Mouse (Mus musculus): ENCODE data around the gene Auts2. TPM values are rescaled to one million over a fixed set of nuclear protein-coding genes. Genes with fewer than 3 reads are reported as not detected.

The Auts2 gene
- total RNA-seq (2012; rRNA removed) (not detected in 2 replicates), total RNA-seq (2014; rRNA removed) (not detected in 2 replicates), polyA plus RNA-seq (2012; ENCODE audit: insufficient read length, low read depth) (not detected in 2 replicates)

DNA sequence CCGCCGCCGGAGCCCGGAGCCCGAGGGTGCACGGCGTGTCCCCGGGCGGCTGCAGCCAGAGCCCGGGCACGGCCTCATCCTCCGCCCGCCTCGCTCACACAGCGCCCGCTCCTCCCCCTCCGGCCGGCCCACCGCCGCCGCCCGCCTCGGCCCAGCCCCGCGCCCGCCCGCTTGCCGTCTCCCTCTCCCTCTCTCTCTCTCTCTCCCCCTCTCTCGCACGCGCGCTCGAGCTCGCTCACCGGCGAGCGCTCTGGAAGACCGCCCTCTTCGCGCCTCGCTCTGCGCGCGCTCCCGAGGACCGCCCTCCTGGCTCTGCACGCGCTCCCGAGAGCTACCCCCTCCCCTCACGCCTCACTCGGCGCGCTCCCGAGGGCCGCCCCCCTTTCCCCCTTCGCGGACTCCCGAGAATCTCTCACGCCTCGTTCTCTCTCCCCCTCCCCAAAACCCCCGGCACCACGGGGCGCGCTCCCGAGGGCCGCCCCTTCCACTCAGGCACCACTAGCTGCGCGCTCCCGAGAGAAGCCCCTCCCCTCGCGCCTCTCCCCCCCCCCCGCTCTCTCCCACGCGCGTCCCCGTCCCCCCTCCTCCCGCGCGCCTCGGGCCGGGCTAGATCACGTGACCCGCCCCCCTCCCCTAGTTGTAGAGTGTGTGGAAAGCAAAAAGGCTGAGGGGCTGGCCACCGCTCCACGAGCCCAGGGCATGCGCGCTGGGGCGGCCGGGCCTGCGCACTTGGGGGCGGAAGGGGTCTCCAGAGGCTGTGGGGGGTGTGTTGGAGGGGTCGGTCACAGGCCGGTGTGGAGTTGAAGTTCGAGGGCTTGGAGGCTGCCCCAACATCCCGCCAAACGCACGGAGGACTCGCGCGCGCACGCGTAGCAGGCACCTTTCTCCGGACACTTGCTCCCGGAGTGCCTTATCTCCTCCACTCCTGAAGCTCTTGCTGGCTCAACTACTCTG, at the start of gene Auts2:
Gene Auts2, minus strand, starts transcription at position 227 of the 954 bp plus-strand sequence.
- no peak for TF ChIP-seq USF2 (conservative IDR thresholded peaks at IDR 0.05; ENCODE audit: low read depth, low read length)
- no peak for TF ChIP-seq POLR2A (IDR thresholded peaks at IDR 0.05; ENCODE audit: low read depth, low read length)
- no peak for TF ChIP-seq E2F4 (IDR thresholded peaks at IDR 0.05; ENCODE audit: insufficient replicate concordance, low read depth, low read length)
- no peak for TF ChIP-seq KAT2A (IDR thresholded peaks at IDR 0.05; ENCODE audit: insufficient replicate concordance, low read length)
- no peak for TF ChIP-seq TCF12 (IDR thresholded peaks at IDR 0.05; ENCODE audit: low read depth, low read length)
- no peak for TF ChIP-seq BHLHE40 (IDR thresholded peaks at IDR 0.05; ENCODE audit: low read depth, low read length)
- TF ChIP-seq JUN (IDR thresholded peaks at IDR 0.05; ENCODE audit: insufficient read depth, low read depth, low read length), result no peak
- no peak for TF ChIP-seq MAX (IDR thresholded peaks at IDR 0.05; ENCODE audit: low read length)
- TF ChIP-seq SIN3A (IDR thresholded peaks at IDR 0.05; ENCODE audit: low read length), result no peak
- TF ChIP-seq IRF4 (IDR thresholded peaks at IDR 0.05; ENCODE audit: low read depth, low read length), result no peak
- no peak for TF ChIP-seq NELFE (IDR thresholded peaks at IDR 0.05; ENCODE audit: low read depth, low read length)
- no peak for TF ChIP-seq EP300 (IDR thresholded peaks at IDR 0.05; ENCODE audit: low read length)
- no peak for DNase-seq (ENCODE audit: extremely low read depth)
- no peaks in the 10 kb centered on the region for H3K79me2 ChIP-seq (replicated peaks; ENCODE audit: control insufficient read depth, extremely low read depth, insufficient read depth, poor library complexity, severe bottlenecking)
- peaks cover 66% of the 10 kb centered on the region for H3K9me3 ChIP-seq (replicated peaks; ENCODE audit: low read length)
- no peak within 1 kb of the TSS for H3K9ac ChIP-seq (ENCODE audit: insufficient read depth, low read depth)
- in situ Hi-C loops (cut with MboI; ENCODE audit: low pct_ligation_motif_present, low pct_unique_long_range_greater_than_20kb, low sequenced_read_pairs) (no loop called here), dilution Hi-C loops (cut with MboI; ENCODE audit: extremely low pct_ligation_motif_present, extremely low pct_unique_long_range_greater_than_20kb, low sequenced_read_pairs) (no loop called here)
- H3K36me3 ChIP-seq (replicated peaks in 1 of 2; ENCODE audit: control insufficient read depth in 1 of 2, insufficient read depth in 1 of 2, low read length in 1 of 2), result no peaks in the 10 kb centered on the region
- no peak within 1 kb of the TSS for H3K4me3 ChIP-seq (replicated peaks in 1 of 3; ENCODE audit: low read depth in 2 of 3, low read length in 2 of 3, poor library complexity in 1 of 3)
- H3K27me3 ChIP-seq (replicated peaks), result no peaks in the 10 kb centered on the region
- no peak within 1 kb of the TSS for H3K27ac ChIP-seq (ENCODE audit: insufficient read depth, low read depth)
- no peaks in the 10 kb centered on the region for H3K4me1 ChIP-seq (ENCODE audit: control insufficient read depth in 1 of 2, insufficient read depth in 2 of 2)
- H3K4me2 ChIP-seq (ENCODE audit: insufficient read depth, low read depth, poor library complexity, severe bottlenecking), result no peak within 1 kb of the TSS

DNA sequence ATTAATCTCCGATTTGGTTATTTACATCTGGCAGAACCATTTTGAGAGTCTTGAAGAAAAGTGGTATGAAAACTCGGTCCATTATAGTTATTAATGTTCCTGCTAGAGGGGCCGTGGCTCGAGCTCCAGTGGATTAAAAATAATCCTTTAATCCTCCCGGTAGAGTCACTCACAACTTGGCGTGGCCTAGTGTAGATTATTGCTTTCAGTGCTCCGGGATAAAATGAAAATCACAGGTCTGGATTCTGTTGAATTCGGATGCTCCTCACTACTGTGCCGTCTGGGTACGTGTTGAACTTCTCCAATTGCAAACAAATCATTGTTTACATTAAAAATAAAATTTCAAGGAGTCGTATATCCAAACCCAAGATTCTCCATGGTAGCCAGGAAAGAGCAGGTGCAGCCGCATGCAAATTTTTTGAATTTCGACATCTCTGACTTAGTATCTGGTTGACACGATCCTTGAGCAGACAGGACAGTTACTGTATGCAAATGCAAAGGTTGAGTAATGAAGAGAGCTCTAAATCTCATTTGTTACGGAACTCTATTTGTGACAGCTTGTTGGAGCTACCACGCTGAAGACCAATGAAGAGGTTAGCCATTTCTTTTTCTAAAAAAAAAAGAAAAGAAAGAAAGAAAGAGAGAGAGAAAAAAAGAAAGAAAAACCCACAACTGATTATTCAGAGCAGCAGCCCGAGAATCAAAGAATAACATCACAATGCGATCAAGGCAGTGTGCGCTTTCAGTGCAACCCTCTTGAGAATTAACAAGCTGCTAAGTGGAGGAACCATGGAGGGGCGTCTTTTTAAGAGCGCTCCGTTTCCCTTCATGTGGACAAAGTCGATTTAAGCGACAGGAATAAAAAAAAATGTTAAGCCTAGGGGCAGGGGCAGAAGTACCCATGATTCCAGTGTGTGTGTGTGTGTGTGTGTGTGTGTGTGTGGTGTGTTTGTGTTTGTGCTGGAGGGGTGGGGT, 48.9 kb upstream of the Auts2 start:
- H3K9ac ChIP-seq (ENCODE audit: insufficient read depth, low read depth), result no peak overlapping the region
- no peaks in the 10 kb centered on the region for H3K36me3 ChIP-seq (replicated peaks in 1 of 2; ENCODE audit: control insufficient read depth in 1 of 2, insufficient read depth in 1 of 2, low read length in 1 of 2)
- H3K4me2 ChIP-seq (ENCODE audit: insufficient read depth, low read depth, poor library complexity, severe bottlenecking), result no peak overlapping the region
- peaks cover 68% of the 10 kb centered on the region for H3K9me3 ChIP-seq (replicated peaks; ENCODE audit: low read length)
- no peak overlapping the region for H3K4me3 ChIP-seq (replicated peaks in 1 of 3; ENCODE audit: low read depth in 2 of 3, low read length in 2 of 3, poor library complexity in 1 of 3)
- dilution Hi-C loops (cut with MboI; ENCODE audit: extremely low pct_ligation_motif_present, extremely low pct_unique_long_range_greater_than_20kb, low sequenced_read_pairs) (no loop called here), in situ Hi-C loops (cut with MboI; ENCODE audit: low pct_ligation_motif_present, low pct_unique_long_range_greater_than_20kb, low sequenced_read_pairs) (no loop called here)
- no peak for TF ChIP-seq CTCF (conservative IDR thresholded peaks at IDR 0.05 in 1 of 2, IDR thresholded peaks at IDR 0.05 in 1 of 2; ENCODE audit: low read depth in 2 of 2, low read length in 2 of 2)
- TF ChIP-seq JUND (conservative IDR thresholded peaks at IDR 0.05; ENCODE audit: low read depth, low read length), result no peak
- TF ChIP-seq HCFC1 (IDR thresholded peaks at IDR 0.05; ENCODE audit: low read depth, low read length), result no peak
- TF ChIP-seq EP300 (IDR thresholded peaks at IDR 0.05; ENCODE audit: low read length), result no peak
- no peak for TF ChIP-seq MAX (IDR thresholded peaks at IDR 0.05; ENCODE audit: low read length)
- no peak for TF ChIP-seq CHD1 (IDR thresholded peaks at IDR 0.05; ENCODE audit: low read depth, low read length)
- TF ChIP-seq BHLHE40 (IDR thresholded peaks at IDR 0.05; ENCODE audit: low read depth, low read length), result no peak
- TF ChIP-seq NELFE (IDR thresholded peaks at IDR 0.05; ENCODE audit: low read depth, low read length), result no peak
- no peak for TF ChIP-seq USF2 (conservative IDR thresholded peaks at IDR 0.05; ENCODE audit: low read depth, low read length)
- TF ChIP-seq RCOR1 (conservative IDR thresholded peaks at IDR 0.05; ENCODE audit: low read depth, low read length), result no peak
- no peak for TF ChIP-seq POLR2A (IDR thresholded peaks at IDR 0.05; ENCODE audit: low read depth, low read length)
- TF ChIP-seq MEF2A (IDR thresholded peaks at IDR 0.05; ENCODE audit: borderline replicate concordance, low read depth, low read length), result no peak
- TF ChIP-seq RAD21 (IDR thresholded peaks at IDR 0.05; ENCODE audit: low read depth, low read length), result no peak
- no peak for TF ChIP-seq MYC (IDR thresholded peaks at IDR 0.05; ENCODE audit: low read depth, low read length)
- no peak for TF ChIP-seq TCF12 (IDR thresholded peaks at IDR 0.05; ENCODE audit: low read depth, low read length)
- TF ChIP-seq KAT2A (IDR thresholded peaks at IDR 0.05; ENCODE audit: insufficient replicate concordance, low read length), result no peak
- no peak for TF ChIP-seq MXI1 (IDR thresholded peaks at IDR 0.05; ENCODE audit: low read depth, low read length)
- no peak for TF ChIP-seq ZC3H11A (IDR thresholded peaks at IDR 0.05; ENCODE audit: low read depth, low read length)
- no peaks in the 10 kb centered on the region for H3K4me1 ChIP-seq (ENCODE audit: control insufficient read depth in 1 of 2, insufficient read depth in 2 of 2)
- no peak for DNase-seq (ENCODE audit: extremely low read depth)
- no peaks in the 10 kb centered on the region for H3K27me3 ChIP-seq (replicated peaks)
- no peak overlapping the region for H3K27ac ChIP-seq (ENCODE audit: insufficient read depth, low read depth)
- H3K79me2 ChIP-seq (replicated peaks; ENCODE audit: control insufficient read depth, extremely low read depth, insufficient read depth, poor library complexity, severe bottlenecking), result no peaks in the 10 kb centered on the region

Measured in CH12.LX (cell line).